Mouse (Mus musculus): ENCODE measurements around the gene 5330417H12Rik. TPM values are rescaled to one million over a fixed set of nuclear protein-coding genes. Genes with fewer than 3 reads are reported as not detected.

Gene 5330417H12Rik
- polyA plus RNA-seq, 1 experiment from 2014 or later = not detected

- Histone ChIP-seq H3K4me1 (replicated peaks) (no peaks in the 10 kb centered on the region), H3K36me3 (no peaks in the 10 kb centered on the region), H3K9me3 (no peaks in the 10 kb centered on the region), H3K4me3 (replicated peaks) (no peak overlapping the region), H3K27ac (no peak overlapping the region), H3K27me3 (replicated peaks) (no peaks in the 10 kb centered on the region), H3K9ac (no peak overlapping the region), H3K4me2 (replicated peaks) (no peak overlapping the region)
- 45% methylated on average over 1 of the region's 1 CpGs for WGBS
- no peak for ATAC-seq
Measured at GRCm38 (mm10) chr7:107651821-107652220, 26.9 kb upstream of the 5330417H12Rik start.

GRCm38 (mm10) chr7:107649990-107650389, 25.0 kb upstream of the 5330417H12Rik start:
- Histone ChIP-seq H3K27ac (no peak overlapping the region), H3K9ac (no peak overlapping the region), H3K9me3 (no peaks in the 10 kb centered on the region), H3K4me3 (replicated peaks) (no peak overlapping the region), H3K4me1 (replicated peaks) (no peaks in the 10 kb centered on the region), H3K36me3 (no peaks in the 10 kb centered on the region), H3K27me3 (replicated peaks) (no peaks in the 10 kb centered on the region), H3K4me2 (replicated peaks) (no peak overlapping the region)
- ATAC-seq = no peak
- WGBS = 84% methylated on average over 7 of the region's 7 CpGs

- WGBS = 77% methylated on average over 12 of the region's 12 CpGs
- H3K27ac ChIP-seq = no peak overlapping the region
Measured at GRCm38 (mm10) chr7:107648937-107649688, 24.2 kb upstream of the 5330417H12Rik start.

GRCm38 (mm10) chr7:107644987-107645386, 20.0 kb upstream of the 5330417H12Rik start:
- Histone ChIP-seq H3K9ac (no peak overlapping the region), H3K9me3 (no peaks in the 10 kb centered on the region), H3K4me3 (replicated peaks) (no peak overlapping the region), H3K4me1 (replicated peaks) (no peaks in the 10 kb centered on the region), H3K4me2 (replicated peaks) (no peak overlapping the region), H3K27ac (no peak overlapping the region), H3K27me3 (replicated peaks) (no peaks in the 10 kb centered on the region), H3K36me3 (no peaks in the 10 kb centered on the region)
- no peak for ATAC-seq
- WGBS = 88% methylated on average over 2 of the region's 2 CpGs

More at GRCm38 (mm10) chr7:107648937-107649688, 24.2 kb upstream of the 5330417H12Rik start:
- Histone ChIP-seq H3K9ac (no peak overlapping the region), H3K4me2 (replicated peaks) (no peak overlapping the region), H3K4me3 (replicated peaks) (no peak overlapping the region), H3K9me3 (no peaks in the 10 kb centered on the region), H3K4me1 (replicated peaks) (no peaks in the 10 kb centered on the region), H3K36me3 (no peaks in the 10 kb centered on the region), H3K27me3 (replicated peaks) (no peaks in the 10 kb centered on the region)
- ATAC-seq = no peak

GRCm38 (mm10) chr7:107642586-107643275, 17.8 kb upstream of the 5330417H12Rik start:
- Histone ChIP-seq H3K4me3 (replicated peaks) (no peak overlapping the region), H3K9ac (no peak overlapping the region), H3K36me3 (no peaks in the 10 kb centered on the region), H3K27ac (no peak overlapping the region), H3K9me3 (no peaks in the 10 kb centered on the region), H3K4me2 (replicated peaks) (no peak overlapping the region), H3K4me1 (replicated peaks) (no peaks in the 10 kb centered on the region), H3K27me3 (replicated peaks) (no peaks in the 10 kb centered on the region)
- no peak for ATAC-seq
- WGBS = 71% methylated on average over 7 of the region's 7 CpGs

- Histone ChIP-seq H3K27me3 (replicated peaks) (no peaks in the 10 kb centered on the region), H3K9me3 (no peaks in the 10 kb centered on the region), H3K9ac (no peak overlapping the region), H3K4me1 (replicated peaks) (no peaks in the 10 kb centered on the region), H3K36me3 (no peaks in the 10 kb centered on the region), H3K27ac (no peak overlapping the region), H3K4me2 (replicated peaks) (no peak overlapping the region), H3K4me3 (replicated peaks) (no peak overlapping the region)
- ATAC-seq = no peak
- 84% methylated on average over 5 of the region's 5 CpGs for WGBS
Measured at GRCm38 (mm10) chr7:107638026-107638425, 13.1 kb upstream of the 5330417H12Rik start.

GRCm38 (mm10) chr7:107637398-107637797, 12.4 kb upstream of the 5330417H12Rik start:
- H3K9me3 ChIP-seq = no peaks in the 10 kb centered on the region
- H3K27ac ChIP-seq = no peak overlapping the region
- H3K36me3 ChIP-seq = no peaks in the 10 kb centered on the region
- no peak overlapping the region for H3K4me3 ChIP-seq (replicated peaks)
- H3K27me3 ChIP-seq (replicated peaks) = no peaks in the 10 kb centered on the region
- no peak overlapping the region for H3K9ac ChIP-seq
- H3K4me1 ChIP-seq (replicated peaks) = no peaks in the 10 kb centered on the region
- H3K4me2 ChIP-seq (replicated peaks) = no peak overlapping the region
- WGBS = 93% methylated on average over 7 of the region's 7 CpGs
- ATAC-seq = no peak

GRCm38 (mm10) chr7:107633201-107633600, 8.2 kb upstream of the 5330417H12Rik start:
- Histone ChIP-seq H3K36me3 (no peaks in the 10 kb centered on the region), H3K27ac (no peak overlapping the region), H3K27me3 (replicated peaks) (no peaks in the 10 kb centered on the region), H3K4me1 (replicated peaks) (no peaks in the 10 kb centered on the region), H3K4me2 (replicated peaks) (no peak overlapping the region), H3K9ac (no peak overlapping the region), H3K4me3 (replicated peaks) (no peak overlapping the region), H3K9me3 (no peaks in the 10 kb centered on the region)
- ATAC-seq = no peak
- 93% methylated on average over 4 of the region's 4 CpGs for WGBS

GRCm38 (mm10) chr7:107628383-107628782, 3.4 kb upstream of the 5330417H12Rik start:
- no peak for ATAC-seq
- Histone ChIP-seq H3K27ac (no peak overlapping the region), H3K4me2 (replicated peaks) (no peak overlapping the region), H3K4me1 (replicated peaks) (no peaks in the 10 kb centered on the region), H3K36me3 (no peaks in the 10 kb centered on the region), H3K9ac (no peak overlapping the region), H3K9me3 (no peaks in the 10 kb centered on the region), H3K4me3 (replicated peaks) (no peak overlapping the region), H3K27me3 (replicated peaks) (no peaks in the 10 kb centered on the region)

GRCm38 (mm10) chr7:107625781-107626180, 820 bp upstream of the 5330417H12Rik start:
- H3K27ac ChIP-seq = no peak overlapping the region
- no peak overlapping the region for H3K4me2 ChIP-seq (replicated peaks)
- H3K36me3 ChIP-seq = no peaks in the 10 kb centered on the region
- H3K4me1 ChIP-seq (replicated peaks) = no peaks in the 10 kb centered on the region
- 43% methylated on average over 6 of the region's 6 CpGs for WGBS
- no peaks in the 10 kb centered on the region for H3K27me3 ChIP-seq (replicated peaks)
- H3K9me3 ChIP-seq = no peaks in the 10 kb centered on the region
- H3K4me3 ChIP-seq (replicated peaks) = no peak overlapping the region
- no peak overlapping the region for H3K9ac ChIP-seq
- ATAC-seq = no peak

- no peaks in the 10 kb centered on the region for H3K4me1 ChIP-seq (replicated peaks)
- WGBS = 55% methylated on average over 3 of the region's 3 CpGs
- no peaks in the 10 kb centered on the region for H3K36me3 ChIP-seq
- no peak overlapping the region for H3K4me2 ChIP-seq (replicated peaks)
- H3K27ac ChIP-seq = no peak overlapping the region
- no peak overlapping the region for H3K9ac ChIP-seq
- no peaks in the 10 kb centered on the region for H3K27me3 ChIP-seq (replicated peaks)
- H3K9me3 ChIP-seq = no peaks in the 10 kb centered on the region
- no peak overlapping the region for H3K4me3 ChIP-seq (replicated peaks)
- ATAC-seq = no peak
Measured at GRCm38 (mm10) chr7:107624432-107624831, 529 bp downstream of the 5330417H12Rik start.

- 79% methylated on average over 3 of the region's 3 CpGs for WGBS
- Histone ChIP-seq H3K9ac (no peak overlapping the region), H3K4me1 (replicated peaks) (no peaks in the 10 kb centered on the region), H3K27me3 (replicated peaks) (no peaks in the 10 kb centered on the region), H3K27ac (no peak overlapping the region), H3K4me3 (replicated peaks) (no peak overlapping the region), H3K36me3 (no peaks in the 10 kb centered on the region), H3K9me3 (no peaks in the 10 kb centered on the region), H3K4me2 (replicated peaks) (no peak overlapping the region)
- no peak for ATAC-seq
Measured at GRCm38 (mm10) chr7:107620137-107620536, 4.8 kb downstream of the 5330417H12Rik start.

GRCm38 (mm10) chr7:107619225-107619624, 5.7 kb downstream of the 5330417H12Rik start:
- Histone ChIP-seq H3K27ac (no peak overlapping the region), H3K4me2 (replicated peaks) (no peak overlapping the region), H3K4me1 (replicated peaks) (no peaks in the 10 kb centered on the region), H3K36me3 (no peaks in the 10 kb centered on the region), H3K9ac (no peak overlapping the region), H3K9me3 (no peaks in the 10 kb centered on the region), H3K4me3 (replicated peaks) (no peak overlapping the region), H3K27me3 (replicated peaks) (no peaks in the 10 kb centered on the region)
- 69% methylated on average over 4 of the region's 4 CpGs for WGBS
- no peak for ATAC-seq
